Mouse (Mus musculus): ENCODE data around the gene Susd4. TPM values are rescaled to one million over a fixed set of nuclear protein-coding genes. Genes with fewer than 3 reads are reported as not detected.

Gene Susd4
- polyA plus RNA-seq, 1 experiment = 4.3 TPM

- no peak overlapping the region for H3K4me3 ChIP-seq (ENCODE audit: control insufficient read depth, insufficient read depth, low read length)
- TF ChIP-seq CTCF (IDR thresholded peaks at IDR 0.05; ENCODE audit: borderline replicate concordance, control insufficient read depth, extremely low read depth, insufficient read depth, low read length, poor library complexity) (no peak), POLR2A (IDR thresholded peaks at IDR 0.05; ENCODE audit: control insufficient read depth, extremely low read depth, insufficient read depth, low read length, poor library complexity) (no peak)
- 94% methylated on average over 9 of the region's 9 CpGs for WGBS
Observed at GRCm38 (mm10) chr1:182747081-182747480, 16.6 kb upstream of the Susd4 start.

DNA sequence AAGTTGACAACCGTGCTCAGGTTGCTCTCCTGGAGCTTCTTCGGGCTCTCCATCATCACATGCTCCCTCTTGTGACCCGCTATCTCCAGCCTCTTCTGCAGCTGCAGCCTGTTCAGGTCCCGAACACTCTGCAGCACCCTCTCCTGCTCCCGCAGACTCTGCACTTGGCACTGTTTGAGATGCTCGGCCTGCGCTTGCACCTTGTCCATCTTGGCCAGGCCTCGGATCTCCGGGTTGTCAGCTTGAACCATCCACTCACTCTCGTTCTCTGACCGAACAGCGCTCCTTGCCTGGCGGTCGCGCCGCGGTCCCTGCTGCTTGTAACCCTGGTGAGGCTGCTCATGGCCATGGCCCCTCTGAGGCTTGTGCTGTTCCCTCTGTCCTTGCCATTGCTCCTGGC is 15.8 kb upstream of the Susd4 start:
- WGBS = 96% methylated on average over 17 of the region's 17 CpGs
- no peak overlapping the region for H3K4me3 ChIP-seq (ENCODE audit: control insufficient read depth, insufficient read depth, low read length)
- no peaks in the 10 kb centered on the region for H3K4me1 ChIP-seq (replicated peaks; ENCODE audit: control insufficient read depth, insufficient read depth, low read length)
- no peaks in the 10 kb centered on the region for H3K27me3 ChIP-seq (ENCODE audit: control insufficient read depth, insufficient read depth, low read length)
- no peak for DNase-seq
- H3K27ac ChIP-seq (ENCODE audit: control insufficient read depth, insufficient read depth, low read length) = no peak overlapping the region
- TF ChIP-seq POLR2A (IDR thresholded peaks at IDR 0.05; ENCODE audit: control insufficient read depth, extremely low read depth, insufficient read depth, low read length, poor library complexity) (no peak), CTCF (IDR thresholded peaks at IDR 0.05; ENCODE audit: borderline replicate concordance, control insufficient read depth, extremely low read depth, insufficient read depth, low read length, poor library complexity) (no peak)
- no peaks in the 10 kb centered on the region for H3K36me3 ChIP-seq (ENCODE audit: control insufficient read depth, insufficient read depth, low read length)

More at GRCm38 (mm10) chr1:182747081-182747480, 16.6 kb upstream of the Susd4 start:
- H3K4me1 ChIP-seq (replicated peaks; ENCODE audit: control insufficient read depth, insufficient read depth, low read length) = no peaks in the 10 kb centered on the region
- H3K27ac ChIP-seq (ENCODE audit: control insufficient read depth, insufficient read depth, low read length) = no peak overlapping the region
- DNase-seq = no peak
- no peaks in the 10 kb centered on the region for H3K36me3 ChIP-seq (ENCODE audit: control insufficient read depth, insufficient read depth, low read length)
- no peaks in the 10 kb centered on the region for H3K27me3 ChIP-seq (ENCODE audit: control insufficient read depth, insufficient read depth, low read length)

- 93% methylated on average over 9 of the region's 9 CpGs for WGBS
- Histone ChIP-seq H3K36me3 (ENCODE audit: control insufficient read depth, insufficient read depth, low read length) (no peaks in the 10 kb centered on the region), H3K27me3 (ENCODE audit: control insufficient read depth, insufficient read depth, low read length) (no peaks in the 10 kb centered on the region), H3K4me3 (ENCODE audit: control insufficient read depth, insufficient read depth, low read length) (no peak within 1 kb of the TSS), H3K27ac (ENCODE audit: control insufficient read depth, insufficient read depth, low read length) (no peak within 1 kb of the TSS), H3K4me1 (replicated peaks; ENCODE audit: control insufficient read depth, insufficient read depth, low read length) (no peaks in the 10 kb centered on the region)
- TF ChIP-seq CTCF (IDR thresholded peaks at IDR 0.05; ENCODE audit: borderline replicate concordance, control insufficient read depth, extremely low read depth, insufficient read depth, low read length, poor library complexity) (no peak), POLR2A (IDR thresholded peaks at IDR 0.05; ENCODE audit: control insufficient read depth, extremely low read depth, insufficient read depth, low read length, poor library complexity) (no peak)
- DNase-seq = no peak
Observed at GRCm38 (mm10) chr1:182749080-182749479, 14.6 kb upstream of the Susd4 start, which contains the start of gene Ccdc185. Gene Ccdc185, minus strand, starts transcription at chr1:182749180.

DNA sequence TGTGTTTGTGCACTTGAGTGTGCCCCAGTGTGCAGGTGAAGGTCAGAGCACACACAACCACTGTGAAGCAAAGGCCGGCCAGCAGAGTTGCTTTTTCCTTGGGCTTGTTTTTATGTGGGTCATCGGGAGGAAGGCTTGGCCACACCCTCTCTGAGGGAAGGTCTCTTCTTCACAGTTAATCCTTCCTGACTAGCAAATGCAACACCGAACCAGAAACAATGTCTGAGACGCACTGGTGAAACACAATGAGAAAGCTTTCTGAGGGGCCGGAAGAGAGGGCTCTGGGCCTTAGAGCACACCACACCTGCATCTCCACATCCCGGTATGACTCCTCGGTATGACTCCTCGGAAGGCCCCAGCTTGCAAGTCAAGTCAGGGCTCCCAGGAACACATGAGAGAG is 12.4 kb upstream of the Susd4 start:
- no peak for TF ChIP-seq CTCF (IDR thresholded peaks at IDR 0.05; ENCODE audit: borderline replicate concordance, control insufficient read depth, extremely low read depth, insufficient read depth, low read length, poor library complexity)
- DNase-seq = no peak
- Histone ChIP-seq H3K36me3 (ENCODE audit: control insufficient read depth, insufficient read depth, low read length) (no peaks in the 10 kb centered on the region), H3K27me3 (ENCODE audit: control insufficient read depth, insufficient read depth, low read length) (no peaks in the 10 kb centered on the region), H3K27ac (ENCODE audit: control insufficient read depth, insufficient read depth, low read length) (no peak overlapping the region), H3K4me3 (ENCODE audit: control insufficient read depth, insufficient read depth, low read length) (no peak overlapping the region), H3K4me1 (replicated peaks; ENCODE audit: control insufficient read depth, insufficient read depth, low read length) (no peaks in the 10 kb centered on the region)
- WGBS = 94% methylated on average over 8 of the region's 8 CpGs

DNA sequence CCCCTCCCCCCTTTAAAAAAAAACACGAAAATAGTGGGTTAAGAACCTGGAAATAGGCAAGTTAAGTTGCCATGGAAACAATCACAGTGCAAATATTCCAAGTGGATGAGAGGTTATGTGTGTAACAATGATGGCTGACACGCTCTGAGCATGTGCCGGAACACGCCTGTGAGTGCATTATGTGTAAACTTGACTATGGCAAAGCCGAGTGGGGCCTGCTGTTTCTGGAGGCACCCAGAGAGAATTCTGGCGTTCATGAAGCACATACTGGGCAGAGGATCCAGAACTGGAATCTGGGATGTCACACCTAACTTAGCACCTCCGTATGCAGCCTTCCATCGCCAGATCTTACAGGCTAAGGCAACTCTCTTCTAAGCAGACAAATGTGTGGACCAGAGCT is 10.0 kb upstream of the Susd4 start:
- TF ChIP-seq CTCF (IDR thresholded peaks at IDR 0.05; ENCODE audit: borderline replicate concordance, control insufficient read depth, extremely low read depth, insufficient read depth, low read length, poor library complexity) = no peak
- no peak for TF ChIP-seq POLR2A (IDR thresholded peaks at IDR 0.05; ENCODE audit: control insufficient read depth, extremely low read depth, insufficient read depth, low read length, poor library complexity)
- no peaks in the 10 kb centered on the region for H3K27me3 ChIP-seq (ENCODE audit: control insufficient read depth, insufficient read depth, low read length)
- no peaks in the 10 kb centered on the region for H3K4me1 ChIP-seq (replicated peaks; ENCODE audit: control insufficient read depth, insufficient read depth, low read length)
- no peak overlapping the region for H3K27ac ChIP-seq (ENCODE audit: control insufficient read depth, insufficient read depth, low read length)
- WGBS = 87% methylated on average over 8 of the region's 8 CpGs
- H3K36me3 ChIP-seq (ENCODE audit: control insufficient read depth, insufficient read depth, low read length) = no peaks in the 10 kb centered on the region
- DNase-seq = no peak
- no peak overlapping the region for H3K4me3 ChIP-seq (ENCODE audit: control insufficient read depth, insufficient read depth, low read length)

GRCm38 (mm10) chr1:182754865-182755264 is 8.8 kb upstream of the Susd4 start:
- Histone ChIP-seq H3K4me1 (replicated peaks; ENCODE audit: control insufficient read depth, insufficient read depth, low read length) (no peaks in the 10 kb centered on the region), H3K4me3 (ENCODE audit: control insufficient read depth, insufficient read depth, low read length) (no peak overlapping the region), H3K27me3 (ENCODE audit: control insufficient read depth, insufficient read depth, low read length) (no peaks in the 10 kb centered on the region), H3K27ac (ENCODE audit: control insufficient read depth, insufficient read depth, low read length) (no peak overlapping the region), H3K36me3 (ENCODE audit: control insufficient read depth, insufficient read depth, low read length) (no peaks in the 10 kb centered on the region)
- no peak for DNase-seq
- TF ChIP-seq POLR2A (IDR thresholded peaks at IDR 0.05; ENCODE audit: control insufficient read depth, extremely low read depth, insufficient read depth, low read length, poor library complexity) = no peak
- no peak for TF ChIP-seq CTCF (IDR thresholded peaks at IDR 0.05; ENCODE audit: borderline replicate concordance, control insufficient read depth, extremely low read depth, insufficient read depth, low read length, poor library complexity)
- 55% methylated on average over 5 of the region's 5 CpGs for WGBS

DNA sequence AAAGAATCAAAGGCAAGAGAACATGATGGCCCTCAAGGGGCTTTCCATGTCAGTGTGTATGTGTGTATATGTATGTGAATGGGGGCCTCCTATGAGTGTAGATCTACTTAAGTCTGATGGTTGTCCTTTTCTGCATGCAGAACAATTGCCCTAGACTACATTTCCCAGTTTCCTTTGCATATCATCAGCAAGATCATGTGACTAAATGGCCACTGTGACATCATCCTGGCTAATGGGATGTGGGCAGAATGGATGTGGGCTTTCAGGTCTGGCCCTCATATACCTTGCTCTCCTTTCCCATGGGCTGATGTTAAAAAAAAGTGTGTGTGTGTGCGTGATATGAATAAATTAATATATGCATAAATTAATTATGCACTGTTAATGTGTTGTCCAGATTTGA is 4.9 kb upstream of the Susd4 start:
- Histone ChIP-seq H3K36me3 (ENCODE audit: control insufficient read depth, insufficient read depth, low read length) (no peaks in the 10 kb centered on the region), H3K4me3 (ENCODE audit: control insufficient read depth, insufficient read depth, low read length) (no peak overlapping the region), H3K4me1 (replicated peaks; ENCODE audit: control insufficient read depth, insufficient read depth, low read length) (no peaks in the 10 kb centered on the region), H3K27me3 (ENCODE audit: control insufficient read depth, insufficient read depth, low read length) (no peaks in the 10 kb centered on the region; the same call in 1 of the 2 replicates), H3K27ac (ENCODE audit: control insufficient read depth, insufficient read depth, low read length) (no peak overlapping the region)
- DNase-seq = no peak
- 96% methylated on average over 1 of the region's 1 CpGs for WGBS
- TF ChIP-seq CTCF (IDR thresholded peaks at IDR 0.05; ENCODE audit: borderline replicate concordance, control insufficient read depth, extremely low read depth, insufficient read depth, low read length, poor library complexity) = no peak
- TF ChIP-seq POLR2A (IDR thresholded peaks at IDR 0.05; ENCODE audit: control insufficient read depth, extremely low read depth, insufficient read depth, low read length, poor library complexity) = no peak

All from thymus, adult 2 months (tissue).